Mouse (Mus musculus) ES-Bruce4 (cell line): Measurements from ENCODE around the gene Pfdn6. TPM values are rescaled to one million over a fixed set of nuclear protein-coding genes. Genes with fewer than 3 reads are reported as not detected.

Source experiments
- H3K27ac ChIP-seq: 2 replicates; pipeline ENCODE4 v1.5.1; 2012; ENCODE audit warnings: low read length, inconsistent platforms; ENCODE audit not compliant: insufficient read depth
- H3K27me3 ChIP-seq: 2 replicates; pipeline ENCODE4 v1.6.1; 2012; ENCODE audit warnings: mild to moderate bottlenecking, low read length, inconsistent platforms; ENCODE audit not compliant: control insufficient read depth, poor library complexity, insufficient read depth, severe bottlenecking
- H3K36me3 ChIP-seq: 2 replicates; pipeline ENCODE4 v1.6.1; 2012; ENCODE audit warnings: inconsistent platforms, mild to moderate bottlenecking, low read length, moderate library complexity; ENCODE audit not compliant: control insufficient read depth, poor library complexity, insufficient read depth, severe bottlenecking
- H3K4me1 ChIP-seq: one replicate; pipeline ENCODE4 v1.8.1; 2011; ENCODE audit warnings: low read length; ENCODE audit not compliant: control insufficient read depth, insufficient read depth
- H3K4me3 ChIP-seq: 2 replicates; pipeline ENCODE4 v1.5.1; 2011; ENCODE audit warnings: low read depth, mild to moderate bottlenecking, low read length
- H3K9ac ChIP-seq: 2 replicates; pipeline ENCODE4 v1.6.1; 2012; ENCODE audit warnings: low read depth, mild to moderate bottlenecking, inconsistent platforms; ENCODE audit not compliant: poor library complexity, severe bottlenecking
- H3K9me3 ChIP-seq: replicated peaks from 2 replicates; pipeline ENCODE4 v1.6.1; 2012; ENCODE audit warnings: mild to moderate bottlenecking, low read length, inconsistent platforms; ENCODE audit not compliant: control insufficient read depth, poor library complexity, insufficient read depth, severe bottlenecking
- CTCF ChIP-seq: IDR thresholded peaks from one replicate; pipeline ENCODE4 v1.8.1; 2011; ENCODE audit warnings: low read depth, low read length
- EP300 ChIP-seq: IDR thresholded peaks from 2 replicates; pipeline ENCODE4 v1.6.1; 2011; ENCODE audit warnings: low read depth, low read length; ENCODE audit not compliant: insufficient read depth
- POLR2A ChIP-seq: IDR thresholded peaks from one replicate; pipeline ENCODE4 v1.8.1; 2011; ENCODE audit warnings: low read length; ENCODE audit not compliant: insufficient read depth
- polyA plus RNA-seq: library from polyadenylated mRNA; stranded (reverse); fragments of >200 nt; gene quantifications from 2 replicates; pipeline ENCODE4 v1.2.4, GENCODE M21; 2011; ENCODE audit warnings: low read depth; ENCODE audit not compliant: missing spikeins, insufficient read depth, insufficient read length

Pfdn6 gene
- polyA plus RNA-seq, 1 experiment: 146 TPM

GRCm38 (mm10) chr17:33930280-33931158 is 9.6 kb downstream of the Pfdn6 start:
- H3K27ac ChIP-seq: peak overlapping the region; percentile 35; the same call in 1 of the 2 replicates
- H3K4me3 ChIP-seq: peak overlapping the region; percentile 91
- peak overlapping the region; percentile 91 for H3K9ac ChIP-seq
- H3K36me3 ChIP-seq: no peaks in the 10 kb centered on the region
- H3K27me3 ChIP-seq: no peaks in the 10 kb centered on the region
- H3K9me3 ChIP-seq: no peaks in the 10 kb centered on the region
- TF ChIP-seq EP300: no peak
- TF ChIP-seq POLR2A: no peak
- TF ChIP-seq CTCF: no peak
- H3K4me1 ChIP-seq: peaks cover 2% of the 10 kb centered on the region

GRCm38 (mm10) chr17:33929371-33930279 is 10.5 kb downstream of the Pfdn6 start, which contains the start of gene Rgl2:
Rgl2 (plus strand) TSS chr17:33929543.
- peaks cover 2% of the 10 kb centered on the region for H3K4me1 ChIP-seq
- TF ChIP-seq CTCF (no peak), POLR2A (peak; percentile 35), EP300 (peak; percentile 55; the same call in 1 of the 2 replicates)

DNA sequence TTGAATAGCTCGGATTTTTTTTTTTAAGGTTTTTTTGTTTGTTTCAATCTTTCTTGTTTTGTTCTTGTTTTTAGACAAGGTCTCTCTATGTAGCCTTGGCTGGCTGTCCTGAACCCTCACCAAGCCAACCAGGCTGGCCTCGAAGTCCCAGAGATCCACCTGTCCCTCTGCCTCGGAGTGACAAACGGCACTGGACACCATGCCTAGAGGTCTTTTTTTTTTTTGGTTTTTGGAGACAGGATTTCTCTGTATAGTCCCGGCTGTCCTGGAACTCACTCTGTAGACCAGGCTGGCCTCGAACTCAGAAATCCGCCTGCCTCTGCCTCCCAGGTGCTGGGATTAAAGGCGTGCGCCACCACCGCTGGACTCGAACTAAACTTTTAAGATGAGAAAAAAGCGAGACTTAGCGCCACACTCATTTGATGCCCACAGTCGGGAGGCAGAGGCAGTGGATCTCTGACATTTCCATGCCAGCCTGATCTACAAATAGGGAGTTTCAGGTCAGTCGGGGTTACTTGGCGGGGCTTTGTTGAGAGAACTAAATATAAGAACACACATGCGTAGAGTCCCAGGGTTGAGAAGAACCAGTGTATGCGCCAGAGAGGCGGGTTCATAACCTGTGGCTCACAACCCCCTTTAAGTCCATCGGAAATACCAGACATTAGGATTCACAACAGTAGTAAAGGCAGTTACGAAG is 11.7 kb downstream of the Pfdn6 start:
- TF ChIP-seq POLR2A: no peak
- no peak for TF ChIP-seq CTCF
- TF ChIP-seq EP300: no peak
- Histone ChIP-seq H3K9ac (peak overlapping the region; percentile 91), H3K9me3 (no peaks in the 10 kb centered on the region), H3K4me1 (no peaks in the 10 kb centered on the region), H3K27me3 (no peaks in the 10 kb centered on the region), H3K27ac (no peak overlapping the region), H3K4me3 (peak overlapping the region; percentile 96), H3K36me3 (no peaks in the 10 kb centered on the region)

More at GRCm38 (mm10) chr17:33929371-33930279, 10.5 kb downstream of the Pfdn6 start, which contains the start of gene Rgl2:
- no peaks in the 10 kb centered on the region for H3K27me3 ChIP-seq
- H3K27ac ChIP-seq: peak within 1 kb of the TSS; percentile 68
- no peaks in the 10 kb centered on the region for H3K9me3 ChIP-seq
- no peaks in the 10 kb centered on the region for H3K36me3 ChIP-seq
- H3K4me3 ChIP-seq: peak within 1 kb of the TSS; percentile 96
- H3K9ac ChIP-seq: peak within 1 kb of the TSS; percentile 91

DNA sequence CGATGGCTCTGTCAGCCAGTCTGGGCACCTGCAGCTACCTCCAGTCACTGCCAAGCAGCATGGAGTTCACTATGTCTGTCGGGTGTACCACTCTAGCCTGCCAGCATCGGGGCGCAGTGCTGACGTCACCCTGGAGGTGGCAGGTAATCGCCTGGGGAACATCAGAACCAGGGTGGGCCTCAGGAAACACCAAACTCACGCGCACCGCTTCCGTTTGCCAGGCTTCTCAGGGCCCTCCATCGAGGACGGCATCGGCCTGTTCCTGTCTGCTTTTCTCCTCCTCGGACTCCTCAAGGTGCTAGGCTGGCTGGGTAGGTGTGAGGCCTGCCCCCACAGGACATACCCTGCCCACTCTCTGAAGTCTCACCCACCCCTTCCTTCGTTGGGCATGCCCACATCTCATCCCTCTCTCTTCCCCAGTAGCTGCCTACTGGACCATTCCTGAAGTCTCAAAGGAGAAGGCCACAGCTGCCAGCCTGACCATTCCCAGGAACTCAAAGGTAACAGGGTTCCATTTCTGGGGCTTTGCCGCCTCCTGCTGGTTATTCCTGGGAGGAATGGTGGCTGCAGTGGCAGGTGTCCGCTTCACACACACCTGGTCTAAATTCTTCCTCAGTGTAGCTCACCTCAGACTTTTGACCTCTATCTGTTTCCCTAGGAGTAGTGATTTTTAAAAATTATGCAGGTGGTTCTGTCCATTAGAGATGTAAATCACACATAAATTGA is 13.8 kb downstream of the Pfdn6 start:
- Histone ChIP-seq H3K9ac (no peak overlapping the region), H3K4me3 (no peak overlapping the region), H3K4me1 (no peaks in the 10 kb centered on the region), H3K27ac (no peak overlapping the region), H3K36me3 (no peaks in the 10 kb centered on the region), H3K27me3 (no peaks in the 10 kb centered on the region), H3K9me3 (no peaks in the 10 kb centered on the region)
- TF ChIP-seq POLR2A: no peak
- TF ChIP-seq EP300: no peak
- TF ChIP-seq CTCF: peak; percentile 73
